Mouse (Mus musculus) limb, embryonic 10.5 days (tissue): Measurements from ENCODE around the gene Gm28038. TPM values are rescaled to one million over a fixed set of nuclear protein-coding genes. Genes with fewer than 3 reads are reported as not detected.

Experiments used
- DNase-seq: peaks from one replicate; pipeline ENCODE4 v3.0.0-alpha.2; 2017; ENCODE audit warnings: low spot score
- H3K27ac ChIP-seq: fragments of 300-500 bp; sonication (generic); 2 replicates; pipeline ENCODE4 v1.5.1; 2016; ENCODE audit warnings: mild to moderate bottlenecking
- H3K27me3 ChIP-seq: fragments of 300-500 bp; sonication (generic); 2 replicates; pipeline ENCODE4 v1.6.1; 2016; ENCODE audit warnings: low read depth, mild to moderate bottlenecking; ENCODE audit not compliant: poor library complexity, severe bottlenecking
- H3K36me3 ChIP-seq: fragments of 300-500 bp; sonication (generic); 2 replicates; pipeline ENCODE4 v1.6.1; 2016; ENCODE audit warnings: mild to moderate bottlenecking, moderate library complexity
- H3K4me1 ChIP-seq: fragments of 300-500 bp; sonication (generic); 2 replicates; pipeline ENCODE4 v1.6.1; 2016
- H3K4me3 ChIP-seq: fragments of 300-500 bp; sonication (generic); 2 replicates; pipeline ENCODE4 v1.5.1; 2016; ENCODE audit warnings: mild to moderate bottlenecking, moderate library complexity
- H3K9me3 ChIP-seq: fragments of 300-500 bp; sonication (generic); replicated peaks from 2 replicates; pipeline ENCODE4 v1.6.1; 2016; ENCODE audit warnings: mild to moderate bottlenecking
- WGBS: fragments of 180-500 bp; shearing (Covaris S2); methylation state at CpG from one replicate; pipeline ENCODE4 v1.1.7; 2016; 5-methylcytosine and 5-hydroxymethylcytosine counted together
- polyA plus RNA-seq: library from polyadenylated mRNA; unstranded; fragments of >200 nt; fragmentation: Nextera tagmentation; extraction: Ambion mirVana; gene quantifications from 2 replicates; pipeline ENCODE4 v1.2.1, GENCODE M21; 2016

The Gm28038 gene
- polyA plus RNA-seq, 1 experiment from 2014 or later = not detected

GRCm38 (mm10) chr2:30261064-30261736, 19.6 kb upstream of the Gm28038 start:
- DNase-seq = no peak
- Histone ChIP-seq H3K36me3 (peaks cover 97% of the 10 kb centered on the region), H3K27ac (no peak overlapping the region), H3K9me3 (no peaks in the 10 kb centered on the region), H3K4me3 (no peak overlapping the region), H3K27me3 (no peaks in the 10 kb centered on the region), H3K4me1 (peaks cover 22% of the 10 kb centered on the region)
- WGBS = 91% methylated on average over 4 of the region's 4 CpGs

DNA sequence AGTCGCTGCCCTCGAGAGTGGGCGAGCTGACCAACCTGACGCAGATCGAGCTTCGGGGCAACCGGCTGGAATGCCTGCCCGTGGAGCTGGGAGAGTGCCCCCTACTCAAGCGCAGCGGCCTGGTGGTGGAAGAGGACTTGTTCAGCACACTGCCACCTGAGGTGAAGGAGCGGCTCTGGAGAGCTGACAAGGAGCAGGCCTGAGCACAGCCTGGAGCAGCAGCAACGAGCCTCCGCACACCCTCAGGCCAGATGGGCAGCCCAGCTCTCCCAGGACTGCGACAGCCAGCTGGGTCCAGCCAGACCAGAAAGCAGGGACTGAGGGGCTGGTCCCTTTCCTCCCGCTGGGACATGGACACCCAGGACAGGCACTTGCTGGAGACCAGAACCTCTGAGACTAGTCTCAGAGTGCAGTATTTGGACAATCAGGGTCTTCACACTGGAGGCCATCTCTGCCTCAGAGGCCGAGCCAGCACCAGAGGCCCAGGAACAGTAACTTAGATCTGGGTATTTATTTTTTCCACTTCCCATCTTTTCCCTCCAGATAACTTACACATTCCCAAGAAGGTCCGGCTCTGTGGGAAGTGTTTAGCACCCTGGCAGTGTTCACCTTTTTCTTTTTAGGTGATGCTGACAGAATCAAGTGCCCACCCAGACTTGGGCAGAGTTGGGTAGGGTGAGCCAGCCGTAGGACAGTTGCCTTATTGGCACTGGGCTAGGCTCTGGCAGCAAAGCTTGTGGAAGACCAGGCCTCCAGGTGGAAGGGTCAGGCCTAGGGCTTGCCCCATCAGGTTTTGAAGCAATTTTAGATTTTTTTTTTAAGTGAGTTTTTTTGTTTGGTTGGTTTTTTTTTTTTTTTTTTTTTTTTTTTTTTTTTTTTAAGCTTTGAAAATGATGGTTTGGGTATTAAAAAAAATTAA, 18.7 kb upstream of the Gm28038 start:
- Histone ChIP-seq H3K9me3 (no peaks in the 10 kb centered on the region), H3K4me3 (no peak overlapping the region), H3K36me3 (peaks cover 89% of the 10 kb centered on the region), H3K27me3 (no peaks in the 10 kb centered on the region), H3K27ac (0 out of 2 replicates have a peak overlapping the region, but pooled peaks have one; percentile 2), H3K4me1 (peaks cover 32% of the 10 kb centered on the region)
- 91% methylated on average over 18 of the region's 18 CpGs for WGBS
- DNase-seq = no peak

GRCm38 (mm10) chr2:30262840-30263441, 17.9 kb upstream of the Gm28038 start:
- Histone ChIP-seq H3K36me3 (peaks cover 82% of the 10 kb centered on the region), H3K27ac (no peak overlapping the region), H3K27me3 (no peaks in the 10 kb centered on the region), H3K9me3 (no peaks in the 10 kb centered on the region), H3K4me1 (peaks cover 33% of the 10 kb centered on the region), H3K4me3 (no peak overlapping the region)
- 78% methylated on average over 4 of the region's 4 CpGs for WGBS
- DNase-seq = no peak

GRCm38 (mm10) chr2:30263811-30264210, 17.0 kb upstream of the Gm28038 start:
- Histone ChIP-seq H3K27ac (no peak overlapping the region), H3K36me3 (peaks cover 73% of the 10 kb centered on the region)
- 96% methylated on average over 6 of the region's 6 CpGs for WGBS

GRCm38 (mm10) chr2:30264671-30265519, 15.9 kb upstream of the Gm28038 start:
- peaks cover 38% of the 10 kb centered on the region for H3K4me1 ChIP-seq
- 82% methylated on average over 7 of the region's 7 CpGs for WGBS
- H3K9me3 ChIP-seq = no peaks in the 10 kb centered on the region
- peaks cover 62% of the 10 kb centered on the region for H3K36me3 ChIP-seq
- no peaks in the 10 kb centered on the region for H3K27me3 ChIP-seq
- no peak overlapping the region for H3K4me3 ChIP-seq
- peak overlapping the region; percentile 86 for H3K27ac ChIP-seq
- peak; percentile 44 for DNase-seq

More at GRCm38 (mm10) chr2:30263811-30264210, 17.0 kb upstream of the Gm28038 start:
- H3K27me3 ChIP-seq = no peaks in the 10 kb centered on the region
- peaks cover 37% of the 10 kb centered on the region for H3K4me1 ChIP-seq
- no peak for DNase-seq
- H3K9me3 ChIP-seq = no peaks in the 10 kb centered on the region
- H3K4me3 ChIP-seq = no peak overlapping the region

DNA sequence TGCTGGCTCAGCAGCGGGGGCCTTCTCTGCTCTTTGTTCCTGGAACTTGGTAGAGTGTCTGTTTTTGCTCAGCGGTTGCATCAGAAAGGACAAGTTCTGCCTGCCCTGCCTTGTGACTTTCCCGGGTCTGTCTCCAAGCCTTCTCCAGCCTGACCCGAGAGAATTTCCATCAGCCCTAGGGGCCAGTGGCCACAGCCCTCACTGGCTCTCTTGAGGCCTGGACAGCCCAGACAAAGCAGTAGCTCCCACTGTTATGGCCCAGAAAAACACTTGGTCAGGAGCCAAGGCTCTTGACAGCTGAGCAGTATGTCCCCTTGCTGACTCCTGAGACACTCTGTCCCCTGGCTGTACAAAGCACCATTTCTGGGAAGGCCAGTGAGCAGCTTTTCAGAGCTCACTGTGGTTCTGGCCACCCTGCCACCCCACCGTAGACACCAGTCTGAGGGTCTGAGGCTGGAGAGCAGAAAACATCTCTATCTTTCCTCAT, 15.0 kb upstream of the Gm28038 start, which contains the start of gene Phyhd1:
Gene Phyhd1, plus strand, starts transcription at position 437 of the 487 bp plus-strand sequence.
- 47% methylated on average over 5 of the region's 5 CpGs for WGBS
- Histone ChIP-seq H3K36me3 (peaks cover 53% of the 10 kb centered on the region), H3K4me1 (peaks cover 41% of the 10 kb centered on the region), H3K27me3 (no peaks in the 10 kb centered on the region), H3K9me3 (no peaks in the 10 kb centered on the region), H3K27ac (peak within 1 kb of the TSS; percentile 86), H3K4me3 (peak within 1 kb of the TSS; percentile 9)
- peak; percentile 36 for DNase-seq

GRCm38 (mm10) chr2:30266392-30266941, 14.4 kb upstream of the Gm28038 start:
- Histone ChIP-seq H3K27ac (peak overlapping the region; percentile 86), H3K4me3 (peak overlapping the region; percentile 9)
- DNase-seq = peak; percentile 39

GRCm38 (mm10) chr2:30267466-30267865, 13.4 kb upstream of the Gm28038 start:
- no peaks in the 10 kb centered on the region for H3K27me3 ChIP-seq
- H3K9me3 ChIP-seq = no peaks in the 10 kb centered on the region
- no peak for DNase-seq
- H3K36me3 ChIP-seq = peaks cover 37% of the 10 kb centered on the region
- no peak overlapping the region for H3K27ac ChIP-seq
- no peak overlapping the region for H3K4me3 ChIP-seq
- H3K4me1 ChIP-seq = peaks cover 41% of the 10 kb centered on the region
- 98% methylated on average over 2 of the region's 2 CpGs for WGBS

More at GRCm38 (mm10) chr2:30266392-30266941, 14.4 kb upstream of the Gm28038 start:
- 22% methylated on average over 4 of the region's 4 CpGs for WGBS
- Histone ChIP-seq H3K36me3 (peaks cover 47% of the 10 kb centered on the region), H3K9me3 (no peaks in the 10 kb centered on the region), H3K27me3 (no peaks in the 10 kb centered on the region), H3K4me1 (peaks cover 41% of the 10 kb centered on the region)

- no peak overlapping the region for H3K4me3 ChIP-seq
- H3K27ac ChIP-seq = no peak overlapping the region
- H3K4me1 ChIP-seq = peaks cover 41% of the 10 kb centered on the region
- no peaks in the 10 kb centered on the region for H3K27me3 ChIP-seq
- DNase-seq = no peak
- peaks cover 28% of the 10 kb centered on the region for H3K36me3 ChIP-seq
- no peaks in the 10 kb centered on the region for H3K9me3 ChIP-seq
- WGBS = 61% methylated on average over 4 of the region's 4 CpGs
Measured at GRCm38 (mm10) chr2:30268371-30268770, 12.5 kb upstream of the Gm28038 start.

DNA sequence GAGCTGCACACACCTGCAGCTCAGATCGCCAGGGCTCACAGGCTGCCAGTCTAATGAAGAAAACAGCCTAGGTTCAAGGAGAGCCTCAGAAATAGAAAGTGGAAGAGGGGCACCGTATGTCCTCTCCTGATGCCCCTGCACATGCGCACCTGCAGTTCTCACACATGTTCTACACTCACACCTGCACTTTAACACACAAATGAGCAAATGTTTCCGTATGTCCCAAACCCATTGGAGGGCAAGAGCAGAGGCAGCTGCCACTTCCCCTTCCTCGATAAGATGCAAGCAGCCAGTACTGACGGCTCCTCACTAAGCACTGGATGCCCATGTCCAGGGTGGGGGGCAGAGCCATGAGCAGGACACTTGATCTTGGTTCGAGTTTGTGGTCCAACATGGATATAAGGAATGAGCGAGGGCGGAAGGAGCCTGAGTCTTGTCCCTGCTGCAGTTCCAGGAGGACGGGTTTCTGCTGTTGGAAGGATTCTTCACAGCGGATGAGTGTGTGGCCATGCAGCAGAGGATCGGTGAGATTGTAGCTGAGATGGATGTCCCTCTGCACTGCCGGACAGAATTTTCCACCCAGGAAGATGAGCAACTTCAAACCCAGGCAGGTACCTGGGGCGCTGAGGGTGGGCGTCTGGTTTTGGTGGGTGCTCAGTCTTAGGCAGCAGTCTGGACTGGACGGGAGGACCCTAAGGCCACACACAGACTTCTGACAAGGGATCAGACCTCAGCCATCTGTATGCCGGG, 11.4 kb upstream of the Gm28038 start:
- Histone ChIP-seq H3K36me3 (peaks cover 18% of the 10 kb centered on the region), H3K4me3 (no peak overlapping the region), H3K9me3 (no peaks in the 10 kb centered on the region), H3K27ac (no peak overlapping the region), H3K4me1 (peaks cover 37% of the 10 kb centered on the region), H3K27me3 (no peaks in the 10 kb centered on the region)
- 89% methylated on average over 17 of the region's 17 CpGs for WGBS
- DNase-seq = no peak

- DNase-seq = peak; percentile 47
- H3K36me3 ChIP-seq = peaks cover 11% of the 10 kb centered on the region
- H3K27me3 ChIP-seq = no peaks in the 10 kb centered on the region
- H3K9me3 ChIP-seq = no peaks in the 10 kb centered on the region
- no peak overlapping the region for H3K27ac ChIP-seq
- peaks cover 29% of the 10 kb centered on the region for H3K4me1 ChIP-seq
- no peak overlapping the region for H3K4me3 ChIP-seq
- 66% methylated on average over 1 of the region's 1 CpGs for WGBS
Measured at GRCm38 (mm10) chr2:30270134-30270533, 10.7 kb upstream of the Gm28038 start.
